Mouse (Mus musculus): Measurements from ENCODE around the gene Defb38. TPM values are rescaled to one million over a fixed set of nuclear protein-coding genes. Genes with fewer than 3 reads are reported as not detected.

The Defb38 gene
- total RNA-seq (2014; fragmentation: Nextera tagmentation) (not detected in 2 replicates), total RNA-seq (2017) (not detected in 2 replicates), polyA plus RNA-seq (2012) (not detected in 2 replicates)

- Histone ChIP-seq H3K36me3 (replicated peaks) (no peaks in the 10 kb centered on the region), H3K27me3 (ENCODE audit: insufficient read depth, low read length) (no peaks in the 10 kb centered on the region), H3K9me3 (replicated peaks) (no peaks in the 10 kb centered on the region), H3K4me3 (ENCODE audit: low read depth, low read length) (no peak within 1 kb of the TSS), H3K4me1 (ENCODE audit: insufficient read depth, low read depth, low read length) (no peaks in the 10 kb centered on the region)
- TF ChIP-seq POLR2AphosphoS5 (IDR thresholded peaks at IDR 0.05; ENCODE audit: insufficient replicate concordance, low read depth, low read length) (no peak), CTCF (IDR thresholded peaks at IDR 0.05; ENCODE audit: low read depth, low read length) (no peak), GATA2 (IDR thresholded peaks at IDR 0.05; ENCODE audit: borderline replicate concordance, low read depth, low read length) (no peak), TAL1 (conservative IDR thresholded peaks at IDR 0.05; ENCODE audit: low read depth, low read length) (no peak), GATA1 (IDR thresholded peaks at IDR 0.05; ENCODE audit: borderline replicate concordance, low read length) (no peak)
- DNase-seq (ENCODE audit: low spot score) (no peak), ATAC-seq (ENCODE audit: extremely low read depth, insufficient number of reproducible peaks, low FRiP score, poor library complexity, severe bottlenecking) (no peak)
Measured at GRCm38 (mm10) chr8:19026466-19026865, at the start of gene Defb38. Defb38 (minus strand) TSS chr8:19026566.

GRCm38 (mm10) chr8:19066013-19066412 is 39.6 kb upstream of the Defb38 start:
- Histone ChIP-seq H3K4me3 (ENCODE audit: low read depth, low read length) (no peak overlapping the region), H3K36me3 (replicated peaks) (no peaks in the 10 kb centered on the region), H3K27me3 (ENCODE audit: insufficient read depth, low read length) (no peaks in the 10 kb centered on the region), H3K9me3 (replicated peaks) (no peaks in the 10 kb centered on the region), H3K4me1 (ENCODE audit: insufficient read depth, low read depth, low read length) (no peaks in the 10 kb centered on the region)
- TF ChIP-seq POLR2AphosphoS5 (IDR thresholded peaks at IDR 0.05; ENCODE audit: insufficient replicate concordance, low read depth, low read length), result no peak
- no peak for TF ChIP-seq GATA1 (IDR thresholded peaks at IDR 0.05; ENCODE audit: borderline replicate concordance, low read length)
- no peak for TF ChIP-seq TAL1 (conservative IDR thresholded peaks at IDR 0.05; ENCODE audit: low read depth, low read length)
- TF ChIP-seq CTCF (IDR thresholded peaks at IDR 0.05; ENCODE audit: low read depth, low read length), result no peak
- TF ChIP-seq GATA2 (IDR thresholded peaks at IDR 0.05; ENCODE audit: borderline replicate concordance, low read depth, low read length), result no peak
- DNase-seq (ENCODE audit: low spot score) (no peak), ATAC-seq (ENCODE audit: extremely low read depth, insufficient number of reproducible peaks, low FRiP score, poor library complexity, severe bottlenecking) (no peak)

GRCm38 (mm10) chr8:19064710-19065109 is 38.3 kb upstream of the Defb38 start, which contains the start of gene Defb39:
Defb39 (minus strand) TSS chr8:19064810.
- DNase-seq (ENCODE audit: low spot score), result no peak
- H3K4me1 ChIP-seq (ENCODE audit: insufficient read depth, low read depth, low read length), result no peaks in the 10 kb centered on the region
- no peaks in the 10 kb centered on the region for H3K27me3 ChIP-seq (ENCODE audit: insufficient read depth, low read length)
- H3K9me3 ChIP-seq (replicated peaks), result no peaks in the 10 kb centered on the region
- no peak within 1 kb of the TSS for H3K4me3 ChIP-seq (ENCODE audit: low read depth, low read length)
- TF ChIP-seq POLR2AphosphoS5 (IDR thresholded peaks at IDR 0.05; ENCODE audit: insufficient replicate concordance, low read depth, low read length) (no peak), GATA1 (IDR thresholded peaks at IDR 0.05; ENCODE audit: borderline replicate concordance, low read length) (no peak), TAL1 (conservative IDR thresholded peaks at IDR 0.05; ENCODE audit: low read depth, low read length) (no peak), CTCF (IDR thresholded peaks at IDR 0.05; ENCODE audit: low read depth, low read length) (no peak), GATA2 (IDR thresholded peaks at IDR 0.05; ENCODE audit: borderline replicate concordance, low read depth, low read length) (no peak)
- no peak for ATAC-seq (ENCODE audit: extremely low read depth, insufficient number of reproducible peaks, low FRiP score, poor library complexity, severe bottlenecking)
- H3K36me3 ChIP-seq (replicated peaks), result no peaks in the 10 kb centered on the region

GRCm38 (mm10) chr8:19062891-19063290 is 36.5 kb upstream of the Defb38 start:
- H3K27me3 ChIP-seq (ENCODE audit: insufficient read depth, low read length), result no peaks in the 10 kb centered on the region
- H3K4me1 ChIP-seq (ENCODE audit: insufficient read depth, low read depth, low read length), result no peaks in the 10 kb centered on the region
- no peaks in the 10 kb centered on the region for H3K9me3 ChIP-seq (replicated peaks)
- H3K36me3 ChIP-seq (replicated peaks), result no peaks in the 10 kb centered on the region
- ATAC-seq (ENCODE audit: extremely low read depth, insufficient number of reproducible peaks, low FRiP score, poor library complexity, severe bottlenecking) (no peak), DNase-seq (ENCODE audit: low spot score) (no peak)
- H3K4me3 ChIP-seq (ENCODE audit: low read depth, low read length), result no peak overlapping the region
- TF ChIP-seq GATA2 (IDR thresholded peaks at IDR 0.05; ENCODE audit: borderline replicate concordance, low read depth, low read length), result no peak
- TF ChIP-seq GATA1 (IDR thresholded peaks at IDR 0.05; ENCODE audit: borderline replicate concordance, low read length), result no peak
- TF ChIP-seq TAL1 (conservative IDR thresholded peaks at IDR 0.05; ENCODE audit: low read depth, low read length), result no peak
- TF ChIP-seq POLR2AphosphoS5 (IDR thresholded peaks at IDR 0.05; ENCODE audit: insufficient replicate concordance, low read depth, low read length), result no peak
- TF ChIP-seq CTCF (IDR thresholded peaks at IDR 0.05; ENCODE audit: low read depth, low read length), result no peak

GRCm38 (mm10) chr8:19045242-19045641 is 18.9 kb upstream of the Defb38 start:
- Histone ChIP-seq H3K9me3 (replicated peaks) (no peaks in the 10 kb centered on the region), H3K4me1 (ENCODE audit: insufficient read depth, low read depth, low read length) (no peaks in the 10 kb centered on the region), H3K27me3 (ENCODE audit: insufficient read depth, low read length) (no peaks in the 10 kb centered on the region), H3K36me3 (replicated peaks) (no peaks in the 10 kb centered on the region), H3K4me3 (ENCODE audit: low read depth, low read length) (no peak overlapping the region)
- ATAC-seq (ENCODE audit: extremely low read depth, insufficient number of reproducible peaks, low FRiP score, poor library complexity, severe bottlenecking), result no peak
- TF ChIP-seq CTCF (IDR thresholded peaks at IDR 0.05; ENCODE audit: low read depth, low read length), result no peak
- no peak for TF ChIP-seq POLR2AphosphoS5 (IDR thresholded peaks at IDR 0.05; ENCODE audit: insufficient replicate concordance, low read depth, low read length)
- TF ChIP-seq GATA2 (IDR thresholded peaks at IDR 0.05; ENCODE audit: borderline replicate concordance, low read depth, low read length), result no peak
- TF ChIP-seq GATA1 (IDR thresholded peaks at IDR 0.05; ENCODE audit: borderline replicate concordance, low read length), result no peak
- TF ChIP-seq TAL1 (conservative IDR thresholded peaks at IDR 0.05; ENCODE audit: low read depth, low read length), result no peak
- DNase-seq (ENCODE audit: low spot score), result no peak

Other genes with a start within 250 kb of the Defb38 start
- gene Defb40, start 48.3 kb downstream of the Defb38 start, total RNA-seq (2014; fragmentation: Nextera tagmentation), result not detected in 2 replicates
- gene Defb40, start 48.3 kb downstream of the Defb38 start, total RNA-seq (2017), result not detected in 2 replicates
- gene Defb40, start 48.3 kb downstream of the Defb38 start, polyA plus RNA-seq (2012), result not detected in 2 replicates
- gene Defb37, start 35.5 kb downstream of the Defb38 start, total RNA-seq (2014; fragmentation: Nextera tagmentation), result not detected in 2 replicates
- gene Defb37, start 35.5 kb downstream of the Defb38 start, total RNA-seq (2017), result not detected in 2 replicates
- gene Defb37, start 35.5 kb downstream of the Defb38 start, polyA plus RNA-seq (2012), result not detected in 2 replicates
- gene Defb39, start 38.2 kb upstream of the Defb38 start, total RNA-seq (2014; fragmentation: Nextera tagmentation), result not detected in 2 replicates
- not detected in 2 replicates for gene Defb39, start 38.2 kb upstream of the Defb38 start, total RNA-seq (2017)
- gene Defb39, start 38.2 kb upstream of the Defb38 start, polyA plus RNA-seq (2012), result not detected in 2 replicates
- gene Defb12, start 88.3 kb upstream of the Defb38 start, total RNA-seq (2014; fragmentation: Nextera tagmentation), result not detected in 2 replicates
- not detected in 2 replicates for gene Defb12, start 88.3 kb upstream of the Defb38 start, total RNA-seq (2017)
- not detected in 2 replicates for gene Defb12, start 88.3 kb upstream of the Defb38 start, polyA plus RNA-seq (2012)
- gene Defb34, start 97.2 kb upstream of the Defb38 start, total RNA-seq (2014; fragmentation: Nextera tagmentation), result not detected in 2 replicates
- not detected in 2 replicates for gene Defb34, start 97.2 kb upstream of the Defb38 start, total RNA-seq (2017)
- not detected in 2 replicates for gene Defb34, start 97.2 kb upstream of the Defb38 start, polyA plus RNA-seq (2012)
- gene Gm45826, start 114.2 kb upstream of the Defb38 start, total RNA-seq (2014; fragmentation: Nextera tagmentation), result not detected in 2 replicates
- not detected in 2 replicates for gene Gm45826, start 114.2 kb upstream of the Defb38 start, total RNA-seq (2017)
- gene Gm45826, start 114.2 kb upstream of the Defb38 start, polyA plus RNA-seq (2012), result not detected in 2 replicates
- not detected in 2 replicates for gene Defb14, start 167.8 kb upstream of the Defb38 start, total RNA-seq (2014; fragmentation: Nextera tagmentation)
- not detected in 2 replicates for gene Defb14, start 167.8 kb upstream of the Defb38 start, total RNA-seq (2017)
- gene Defb14, start 167.8 kb upstream of the Defb38 start, polyA plus RNA-seq (2012), result not detected in 2 replicates
- not detected in 2 replicates for gene Defb4, start 172.1 kb upstream of the Defb38 start, total RNA-seq (2014; fragmentation: Nextera tagmentation)
- gene Defb4, start 172.1 kb upstream of the Defb38 start, total RNA-seq (2017), result not detected in 2 replicates
- gene Defb4, start 172.1 kb upstream of the Defb38 start, polyA plus RNA-seq (2012), result not detected in 2 replicates
- gene Defb6, start 198.9 kb upstream of the Defb38 start, total RNA-seq (2014; fragmentation: Nextera tagmentation), result not detected in 2 replicates
- not detected in 2 replicates for gene Defb6, start 198.9 kb upstream of the Defb38 start, total RNA-seq (2017)
- not detected in 2 replicates for gene Defb6, start 198.9 kb upstream of the Defb38 start, polyA plus RNA-seq (2012)
- gene Defb46, start 213.3 kb upstream of the Defb38 start, total RNA-seq (2014; fragmentation: Nextera tagmentation), result not detected in 2 replicates
- not detected in 2 replicates for gene Defb46, start 213.3 kb upstream of the Defb38 start, total RNA-seq (2017)
- not detected in 2 replicates for gene Defb46, start 213.3 kb upstream of the Defb38 start, polyA plus RNA-seq (2012)
- not detected in 2 replicates for gene Defb5, start 221.0 kb upstream of the Defb38 start, total RNA-seq (2014; fragmentation: Nextera tagmentation)
- not detected in 2 replicates for gene Defb5, start 221.0 kb upstream of the Defb38 start, total RNA-seq (2017)
- gene Defb5, start 221.0 kb upstream of the Defb38 start, polyA plus RNA-seq (2012), result not detected in 2 replicates